Mouse (Mus musculus) cortical plate, adult 2 months (tissue): ENCODE results near the gene Sec62.

Source experiments
- CTCF ChIP-seq: fragments of 200-500 bp; IDR thresholded peaks from 2 replicates; pipeline ENCODE4 v1.5.1; 2011; ENCODE audit warnings: mild to moderate bottlenecking, control low read depth, low read length; ENCODE audit not compliant: insufficient read depth; ENCODE audit errors: extremely low read depth
- POLR2A ChIP-seq: fragments of 200-500 bp; IDR thresholded peaks from 2 replicates; pipeline ENCODE4 v1.6.1; 2011; ENCODE audit warnings: mild to moderate bottlenecking, low read length, control low read depth; ENCODE audit not compliant: insufficient read depth; ENCODE audit errors: extremely low read depth

- TF ChIP-seq POLR2A (no peak), CTCF (no peak)
These were observed 33.4 kb downstream of the Sec62 start for GRCm38 (mm10) chr3:30826069-30826468.
